Mouse (Mus musculus) heart, postnatal 0 days (tissue): Measurements from ENCODE around the gene Tcf3.

Experiments
- CTCF ChIP-seq: IDR thresholded peaks from 2 replicates; pipeline ENCODE4 v1.5.1; 2016; ENCODE audit warnings: antibody characterized with exemption, control low read depth, low read depth
- EP300 ChIP-seq: IDR thresholded peaks from 2 replicates; pipeline ENCODE4 v1.6.1; 2016; ENCODE audit warnings: antibody characterized with exemption, low read depth

DNA sequence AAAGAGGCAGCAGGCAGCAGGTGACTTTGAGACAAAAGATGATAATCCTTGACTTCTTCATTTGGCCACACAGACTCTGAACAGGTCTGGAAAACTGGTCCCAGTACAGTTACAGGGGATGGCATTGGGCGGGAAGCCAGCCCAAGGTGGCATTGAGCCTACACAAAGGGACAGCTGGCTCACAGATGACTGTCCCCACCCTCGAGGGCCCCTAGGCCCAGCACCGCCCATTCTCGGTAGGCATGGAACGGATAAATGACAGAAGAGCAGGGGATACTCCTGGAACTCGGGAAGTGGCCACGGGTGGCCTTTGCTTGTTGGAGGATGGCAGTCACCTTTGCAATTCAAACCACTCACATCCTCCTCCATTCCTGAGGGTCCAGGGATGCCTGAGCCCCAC lies 48.1 kb downstream of the Tcf3 start:
- TF ChIP-seq CTCF = no peak
- TF ChIP-seq EP300 = no peak
